Mouse (Mus musculus) heart, adult 10 weeks (tissue): ENCODE data around the gene Ephx3. TPM values are rescaled to one million over a fixed set of nuclear protein-coding genes. Genes with fewer than 3 reads are reported as not detected.

Experiments
- polyA plus RNA-seq: library from polyadenylated mRNA; stranded (reverse); fragments of 350-450 nt; fragmentation: Illumina TruSeq; extraction: RNeasy Lipid Tissue Mini Kit (QIAGEN cat#74804); gene quantifications from one replicate; pipeline ENCODE4 v1.2.3, GENCODE M21; 2014; ENCODE audit warnings: low read depth, low replicate concordance

Ephx3 gene
- 1.7 TPM for polyA plus RNA-seq

GRCm38 (mm10) chr17:32188863-32189636, at the start of gene Ephx3:
Gene Ephx3, minus strand, starts transcription at chr17:32189549.

GRCm38 (mm10) chr17:32166687-32167086, 22.7 kb downstream of the Ephx3 start, which contains the start of gene Notch3:
Gene Notch3, minus strand, starts transcription at chr17:32166852.

Other genes with a start within 250 kb of the Ephx3 start
- 8.7 TPM for gene Rrp1b, start 153.4 kb downstream of the Ephx3 start, polyA plus RNA-seq
- 1.4 TPM for gene Hsf2bp, start 153.2 kb downstream of the Ephx3 start, polyA plus RNA-seq
- 16.3 TPM for gene Notch3, start 22.7 kb downstream of the Ephx3 start, polyA plus RNA-seq
- 37.7 TPM for gene Brd4, start 95.2 kb upstream of the Ephx3 start, polyA plus RNA-seq
- gene Akap8, start 131.7 kb upstream of the Ephx3 start, polyA plus RNA-seq: 65.8 TPM
- gene Akap8l, start 161.1 kb upstream of the Ephx3 start, polyA plus RNA-seq: 81.5 TPM
- gene Wiz, start 199.9 kb upstream of the Ephx3 start, polyA plus RNA-seq: 13.5 TPM
- gene Rasal3, start 214.0 kb upstream of the Ephx3 start, polyA plus RNA-seq: 0.92 TPM
- not detected for gene Pglyrp2, start 234.6 kb upstream of the Ephx3 start, polyA plus RNA-seq